Mouse (Mus musculus): ENCODE data around the gene As3mt.
"Not testable (repeated sequence)": the region's sequence is repeated elsewhere in the genome, so short reads cannot be mapped to it uniquely, and the experiment has no call there.

Gene As3mt

GRCm38 (mm10) chr19:46777928-46778680, 70.8 kb downstream of the As3mt start:
- DNase-seq (ENCODE audit: inconsistent age in 2 of 2, low spot score in 1 of 2): no peak

- DNase-seq (ENCODE audit: inconsistent age in 2 of 2, low spot score in 1 of 2): not testable (repeated sequence)
Measured at GRCm38 (mm10) chr19:46779130-46779529, 71.9 kb downstream of the As3mt start.

- no peak for DNase-seq (ENCODE audit: inconsistent age in 2 of 2, low spot score in 1 of 2)
Measured at GRCm38 (mm10) chr19:46784038-46784437, 76.8 kb downstream of the As3mt start.

- peak in 1 of 2 experiments; percentile 50 for DNase-seq (ENCODE audit: inconsistent age in 2 of 2, low spot score in 1 of 2)
Measured at GRCm38 (mm10) chr19:46784502-46784901, 77.2 kb downstream of the As3mt start.

- DNase-seq (ENCODE audit: inconsistent age in 2 of 2, low spot score in 1 of 2): no peak
Measured at GRCm38 (mm10) chr19:46785633-46786032, 78.4 kb downstream of the As3mt start.

GRCm38 (mm10) chr19:46789782-46790181, 82.5 kb downstream of the As3mt start:
- DNase-seq (ENCODE audit: inconsistent age in 2 of 2, low spot score in 1 of 2): no peak
